Mouse (Mus musculus): ENCODE data around the gene Acy3.

DNA sequence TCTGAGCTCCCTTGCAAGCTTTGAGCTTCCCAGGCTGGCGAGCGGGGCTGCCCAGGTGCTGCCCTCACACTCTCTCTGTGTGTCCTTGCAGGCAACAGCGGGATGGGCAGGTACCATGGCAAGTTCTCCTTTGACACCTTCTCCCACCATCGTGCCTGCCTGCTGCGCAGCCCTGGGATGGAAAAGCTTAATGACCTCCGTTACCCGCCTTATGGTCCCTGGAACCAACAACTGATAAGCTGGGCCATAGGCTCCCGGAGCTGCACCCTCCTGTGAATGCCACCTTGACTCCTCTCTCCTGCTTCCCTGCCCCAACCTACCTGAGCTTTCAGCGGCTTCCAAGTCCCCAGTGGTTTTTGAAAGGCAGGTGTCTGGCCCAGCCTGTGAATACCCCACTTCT lies 5.5 kb upstream of the Acy3 start:
- no peak for TF ChIP-seq EP300 (IDR thresholded peaks at IDR 0.05; ENCODE audit: low read depth)
- TF ChIP-seq CTCF (IDR thresholded peaks at IDR 0.05; ENCODE audit: low read depth) = no peak
